ENCODE assay signal across 10 mouse cellular contexts in the genomic region with DNA sequence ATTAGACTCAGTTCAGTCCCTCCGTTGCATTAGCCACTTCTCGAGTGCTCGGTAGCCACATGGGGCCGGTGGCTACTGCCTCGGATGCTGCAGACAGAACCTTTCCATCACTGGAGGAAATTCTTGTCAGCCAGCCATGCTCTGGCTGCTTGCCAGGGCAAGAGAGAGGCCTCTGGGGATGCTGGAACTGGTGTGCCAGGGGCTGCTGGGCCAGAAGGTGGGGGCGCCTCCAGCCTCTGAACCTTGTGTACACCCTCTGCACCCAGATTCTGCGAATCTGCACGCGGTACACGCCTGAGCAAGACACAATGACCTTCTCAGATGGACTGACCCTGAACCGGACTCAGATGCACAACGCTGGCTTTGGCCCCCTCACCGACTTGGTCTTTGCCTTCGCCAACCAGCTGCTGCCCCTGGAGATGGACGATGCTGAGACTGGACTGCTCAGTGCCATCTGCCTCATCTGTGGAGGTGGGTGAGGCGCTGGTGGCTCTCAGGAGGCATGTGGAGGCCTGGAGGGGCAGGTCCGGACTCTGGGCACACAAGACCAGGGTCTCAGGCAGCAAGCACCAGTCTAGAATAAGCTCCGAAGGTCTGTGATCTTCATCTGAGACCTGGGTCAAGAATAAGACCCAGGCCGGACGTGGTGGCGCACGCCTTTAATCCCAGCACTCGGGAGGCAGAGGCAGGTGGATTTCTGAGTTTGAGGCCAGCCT. TPM values are rescaled to one million over a fixed set of nuclear protein-coding genes. Genes with fewer than 3 reads are reported as not detected.
DNase-seq lines count a peak whose midpoint lies in the region; ATAC-seq and TF ChIP-seq lines count a peak whose summit lies in the region.
"Had no signal": no experiment of that assay in that cellular context is flagged by ENCODE, and none has a peak within 500 bp of the region (broad histone marks: within the 10 kb centered on the region; RNA-seq: fewer than 3 reads in every experiment).

No protein-coding gene starts in this region.

- peak overlapping the region; percentile 7; the same call in 1 of the 2 replicates for H3K27ac ChIP-seq in ES-Bruce4 (ENCODE audit: insufficient read depth, low read length)
- peak overlapping the region; percentile 93 for H3K27ac ChIP-seq in hindbrain, embryonic 10.5 days
- peak overlapping the region; percentile 92 for H3K27ac ChIP-seq in midbrain, embryonic 13.5 days
- H3K27ac ChIP-seq: liver, embryonic 14.5 days had no signal

- no peak for ATAC-seq in midbrain, embryonic 13.5 days
- ATAC-seq in megakaryocyte-erythroid progenitor cell, adult 5-6 weeks (replicated peaks; ENCODE audit: low FRiP score, low TSS enrichment, poor library complexity, severe bottlenecking), result no peak
- no peak for ATAC-seq in granulocyte monocyte progenitor cell, adult 5-6 weeks (replicated peaks; ENCODE audit: poor library complexity, severe bottlenecking)

- DNase-seq in heart, adult 11 months, result peak; percentile 95
- no peak for DNase-seq in heart, adult 8-10 months (ENCODE audit: low spot score)
- peak; percentile 82 to 87 for DNase-seq in cerebellum, postnatal 25 days
- no peak for DNase-seq in hindbrain, embryonic 10.5 days (ENCODE audit: low spot score)

- peaks cover 53% of the 10 kb centered on the region for H3K36me3 ChIP-seq in ES-Bruce4 (ENCODE audit: control insufficient read depth, insufficient read depth, low read length, poor library complexity, severe bottlenecking)
- H3K36me3 ChIP-seq in hindbrain, embryonic 10.5 days, result peaks cover 72% of the 10 kb centered on the region
- H3K36me3 ChIP-seq in midbrain, embryonic 13.5 days, result peaks cover 14% of the 10 kb centered on the region

- no peak for TF ChIP-seq EP300 in ES-Bruce4 (IDR thresholded peaks at IDR 0.05; ENCODE audit: insufficient read depth, low read depth, low read length)

- no peak for TF ChIP-seq CTCF in ES-Bruce4 (IDR thresholded peaks at IDR 0.05; ENCODE audit: low read depth, low read length)

- peak overlapping the region; percentile 49; the same call in 1 of the 2 replicates for H3K4me2 ChIP-seq in midbrain, embryonic 13.5 days (replicated peaks)

- TF ChIP-seq POLR2A in ES-Bruce4 (IDR thresholded peaks at IDR 0.05; ENCODE audit: insufficient read depth, low read length), result no peak

- peaks cover 14% of the 10 kb centered on the region for H3K4me1 ChIP-seq in ES-Bruce4 (ENCODE audit: control insufficient read depth, insufficient read depth, low read length)
- H3K4me1 ChIP-seq in hindbrain, embryonic 10.5 days (replicated peaks), result peaks cover 73% of the 10 kb centered on the region
- peaks cover 59% of the 10 kb centered on the region for H3K4me1 ChIP-seq in midbrain, embryonic 13.5 days (replicated peaks)

- no peak overlapping the region for H3K4me3 ChIP-seq in ES-Bruce4 (ENCODE audit: low read depth, low read length)
- H3K4me3 ChIP-seq in hindbrain, embryonic 10.5 days, result peak overlapping the region; percentile 5; the same call in 1 of the 2 replicates
- no peak overlapping the region for H3K4me3 ChIP-seq in midbrain, embryonic 13.5 days (replicated peaks)
- H3K4me3 ChIP-seq: erythroblast, embryonic 14.5 days had no signal

- no peaks in the 10 kb centered on the region for H3K27me3 ChIP-seq in ES-Bruce4 (ENCODE audit: control insufficient read depth, insufficient read depth, low read length, poor library complexity, severe bottlenecking)
- peaks cover 9% of the 10 kb centered on the region; the same call in 1 of the 2 replicates for H3K27me3 ChIP-seq in hindbrain, embryonic 10.5 days (ENCODE audit: insufficient read depth, poor library complexity, severe bottlenecking)
- H3K27me3 ChIP-seq in midbrain, embryonic 13.5 days, result no peaks in the 10 kb centered on the region

- no peaks in the 10 kb centered on the region for H3K9me3 ChIP-seq in ES-Bruce4 (replicated peaks; ENCODE audit: control insufficient read depth, insufficient read depth, low read length, poor library complexity, severe bottlenecking)
- H3K9me3 ChIP-seq in hindbrain, embryonic 10.5 days, result no peaks in the 10 kb centered on the region
- H3K9me3 ChIP-seq in midbrain, embryonic 13.5 days, result no peaks in the 10 kb centered on the region

- H3K9ac ChIP-seq in ES-Bruce4 (ENCODE audit: low read depth, poor library complexity, severe bottlenecking), result no peak overlapping the region
- peak overlapping the region; percentile 29; the same call in 1 of the 2 replicates for H3K9ac ChIP-seq in midbrain, embryonic 13.5 days (replicated peaks)
- H3K9ac ChIP-seq: liver, embryonic 14.5 days had no signal

- WGBS in hindbrain, embryonic 10.5 days, result 81% methylated on average over 23 of the region's 23 CpGs
- WGBS in midbrain, embryonic 13.5 days, result 69% methylated on average over 23 of the region's 23 CpGs

RNA-seq across cellular contexts. Expression of a gene that starts 11.3 kb away (rescaled TPM):
- total RNA-seq in heart, adult 8-10 months (2022), result under 1 TPM in 1 of 4 experiments, not detected in 3; 0.44 TPM
- not detected in 2 replicates for polyA plus RNA-seq in ES-Bruce4 (2011; ENCODE audit: insufficient read depth, insufficient read length, low read depth, missing spikeins)
- polyA plus RNA-seq in hindbrain, embryonic 10.5 days (2016; fragmentation: Nextera tagmentation; extraction: Ambion mirVana), result 0.44 TPM in 1 of 2 replicates, not detected in the other
- 0.58 and 0.99 TPM in 2 replicates for polyA plus RNA-seq in midbrain, embryonic 13.5 days (2015; fragmentation: Nextera tagmentation; extraction: Ambion mirVana)
- not detected in 2 replicates for total RNA-seq in megakaryocyte-erythroid progenitor cell, adult 5-6 weeks (2014; fragmentation: Nextera tagmentation)
- not detected in 2 replicates for total RNA-seq in megakaryocyte-erythroid progenitor cell, adult 5-6 weeks (2017)
- total RNA-seq in granulocyte monocyte progenitor cell, adult 5-6 weeks (2014; fragmentation: Nextera tagmentation), result not detected in 2 replicates
- 1.8 TPM in 1 of 2 replicates, not detected in the other for total RNA-seq in granulocyte monocyte progenitor cell, adult 5-6 weeks (2017)
- polyA plus RNA-seq: erythroblast, embryonic 14.5 days; liver, embryonic 14.5 days had no signal

RNA-seq across cellular contexts. Expression of a gene that starts 43.9 kb away (rescaled TPM):
- total RNA-seq in heart, adult 8-10 months (2022), result 10 to 100 TPM; 10.8 to 13.5 (median 11.9) TPM
- 23.7 and 26.3 TPM in 2 replicates for polyA plus RNA-seq in ES-Bruce4 (2011; ENCODE audit: insufficient read depth, insufficient read length, low read depth, missing spikeins)
- polyA plus RNA-seq in hindbrain, embryonic 10.5 days (2016; fragmentation: Nextera tagmentation; extraction: Ambion mirVana), result 28.4 and 53.7 TPM in 2 replicates
- 7.5 and 9.1 TPM in 2 replicates for polyA plus RNA-seq in midbrain, embryonic 13.5 days (2015; fragmentation: Nextera tagmentation; extraction: Ambion mirVana)
- total RNA-seq in megakaryocyte-erythroid progenitor cell, adult 5-6 weeks (2014; fragmentation: Nextera tagmentation), result 7.8 and 15.9 TPM in 2 replicates
- 2.2 and 3.0 TPM in 2 replicates for total RNA-seq in megakaryocyte-erythroid progenitor cell, adult 5-6 weeks (2017)
- 3.8 and 8.8 TPM in 2 replicates for total RNA-seq in granulocyte monocyte progenitor cell, adult 5-6 weeks (2014; fragmentation: Nextera tagmentation)
- total RNA-seq in granulocyte monocyte progenitor cell, adult 5-6 weeks (2017), result 1.9 and 3.1 TPM in 2 replicates

RNA-seq across cellular contexts. Expression of a gene that starts 52.5 kb away (rescaled TPM):
- total RNA-seq in heart, adult 8-10 months (2022), result 1 to 10 TPM in 2 of 4 experiments, under 1 TPM in 2; 0.41 to 3.2 (median 0.94) TPM
- polyA plus RNA-seq in ES-Bruce4 (2011; ENCODE audit: insufficient read depth, insufficient read length, low read depth, missing spikeins), result 631 and 674 TPM in 2 replicates
- polyA plus RNA-seq in hindbrain, embryonic 10.5 days (2016; fragmentation: Nextera tagmentation; extraction: Ambion mirVana), result 225 and 320 TPM in 2 replicates
- polyA plus RNA-seq in midbrain, embryonic 13.5 days (2015; fragmentation: Nextera tagmentation; extraction: Ambion mirVana), result 118 and 125 TPM in 2 replicates
- 363 and 371 TPM in 2 replicates for total RNA-seq in megakaryocyte-erythroid progenitor cell, adult 5-6 weeks (2014; fragmentation: Nextera tagmentation)
- total RNA-seq in megakaryocyte-erythroid progenitor cell, adult 5-6 weeks (2017), result 444 and 492 TPM in 2 replicates
- total RNA-seq in granulocyte monocyte progenitor cell, adult 5-6 weeks (2014; fragmentation: Nextera tagmentation), result 216 and 220 TPM in 2 replicates
- 674 and 681 TPM in 2 replicates for total RNA-seq in granulocyte monocyte progenitor cell, adult 5-6 weeks (2017)

Comparison
In these comparisons a context has a peak if more than half of its experiments do, and no peak if none do; other contexts are left out.
1. DNase-seq: peak in heart, adult 11 months (single experiment) and cerebellum, postnatal 25 days (2 of 2); none in heart, adult 8-10 months (single experiment) and hindbrain, embryonic 10.5 days (single experiment).
2. H3K27ac ChIP-seq: peak in every context shown above with its lines; median percentile 93 in hindbrain, embryonic 10.5 days; 92 in midbrain, embryonic 13.5 days; 7 in ES-Bruce4.
3. RNA of a gene that starts 52.5 kb away (total RNA-seq): 216 to 681 TPM in granulocyte monocyte progenitor cell, adult 5-6 weeks and 363 to 492 TPM in megakaryocyte-erythroid progenitor cell, adult 5-6 weeks; 0.41 to 3.2 TPM in heart, adult 8-10 months; every median in the first group is over 10 times any median in the second.